Mouse (Mus musculus) mammary gland, adult 2 months (tissue): ENCODE results near the gene Taar5. TPM values are rescaled to one million over a fixed set of nuclear protein-coding genes. Genes with fewer than 3 reads are reported as not detected.

Experiments used
- polyA plus RNA-seq: library from polyadenylated mRNA; depleted of rRNA; stranded (reverse); fragments of >200 nt; gene quantifications from 2 replicates; pipeline ENCODE4 v1.2.3, GENCODE M21; 2012; ENCODE audit warnings: low replicate concordance; rRNA removed

The Taar5 gene
- not detected in 2 replicates for polyA plus RNA-seq

DNA sequence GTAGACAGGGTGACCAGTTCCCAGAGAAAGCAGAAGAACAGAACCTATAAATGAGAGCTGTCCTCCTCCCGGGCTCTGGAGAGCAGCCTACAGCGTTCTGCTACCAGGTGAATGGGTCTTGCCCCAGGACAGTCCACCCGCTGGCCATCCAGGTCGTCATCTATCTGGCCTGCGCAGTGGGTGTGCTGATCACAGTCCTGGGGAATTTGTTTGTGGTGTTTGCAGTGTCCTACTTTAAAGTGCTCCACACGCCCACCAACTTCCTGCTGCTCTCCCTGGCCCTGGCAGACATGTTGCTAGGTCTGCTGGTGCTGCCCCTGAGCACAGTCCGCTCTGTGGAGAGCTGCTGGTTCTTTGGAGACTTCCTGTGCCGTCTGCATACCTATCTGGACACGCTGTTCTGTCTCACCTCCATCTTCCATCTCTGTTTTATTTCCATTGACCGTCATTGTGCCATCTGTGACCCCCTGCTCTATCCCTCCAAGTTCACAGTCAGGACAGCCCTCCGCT lies at the start of gene Taar5:
TSS of gene Taar5 (plus strand) at position 51 of the 510 bp plus-strand sequence.

DNA sequence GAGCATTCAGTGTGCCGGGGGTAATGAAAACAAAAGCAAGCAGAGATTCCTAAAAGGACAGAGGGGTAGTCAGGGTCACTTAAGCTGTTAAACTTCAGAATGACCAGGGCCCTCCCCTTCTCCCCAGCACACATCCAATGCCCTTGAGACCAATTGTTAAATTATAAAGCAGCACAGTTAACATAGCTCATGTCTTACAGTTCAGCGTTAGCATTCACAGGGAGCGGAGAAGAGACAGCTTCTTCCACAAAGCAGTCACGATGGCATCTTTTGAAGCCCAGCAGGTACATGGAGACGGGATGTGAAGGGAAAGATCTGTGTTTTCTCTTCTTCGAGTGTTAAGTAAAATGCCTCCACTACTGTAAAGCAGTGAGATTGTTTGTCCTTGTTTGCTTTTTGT lies 32.2 kb upstream of the Taar5 start, which contains the start of gene Taar2:
TSS of gene Taar2 (plus strand) at position 261 of the 400 bp plus-strand sequence.

DNA sequence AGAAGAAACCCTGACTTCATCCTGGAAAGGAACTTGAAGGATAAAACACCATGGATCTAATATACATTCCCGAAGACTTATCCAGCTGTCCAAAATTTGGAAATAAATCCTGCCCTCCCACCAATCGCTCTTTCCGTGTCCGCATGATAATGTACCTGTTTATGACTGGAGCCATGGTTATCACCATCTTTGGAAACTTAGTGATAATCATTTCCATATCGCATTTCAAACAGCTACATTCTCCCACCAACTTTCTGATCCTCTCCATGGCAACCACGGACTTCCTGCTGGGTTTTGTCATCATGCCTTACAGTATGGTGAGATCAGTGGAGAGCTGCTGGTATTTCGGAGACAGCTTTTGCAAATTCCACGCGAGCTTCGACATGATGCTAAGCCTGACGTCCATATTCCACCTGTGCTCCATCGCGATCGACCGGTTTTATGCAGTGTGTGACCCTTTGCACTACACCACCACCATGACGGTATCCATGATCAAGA lies 20.9 kb upstream of the Taar5 start, which contains the start of gene Taar3:
TSS of gene Taar3 (plus strand) at position 51 of the 498 bp plus-strand sequence.

GRCm38 (mm10) chr10:23960444-23960915 lies 10.0 kb upstream of the Taar5 start, which contains the start of gene Taar4:
Gene Taar4, plus strand, starts transcription at chr10:23960494.

GRCm38 (mm10) chr10:23985546-23985945 lies 15.0 kb downstream of the Taar5 start, which contains the start of gene Taar6:
Gene Taar6, minus strand, starts transcription at chr10:23985646.

GRCm38 (mm10) chr10:23993381-23993780 lies 22.9 kb downstream of the Taar5 start, which contains the start of gene Taar7a:
Gene Taar7a, minus strand, starts transcription at chr10:23993481.

GRCm38 (mm10) chr10:23999639-24000038 lies 29.1 kb downstream of the Taar5 start, which contains the start of gene Taar7b:
Gene Taar7b, plus strand, starts transcription at chr10:23999939.

Other genes starting within 250 kb of the Taar5 start
- 1,066 and 1,138 TPM in 2 replicates for gene Rps12, start 183.4 kb upstream of the Taar5 start, polyA plus RNA-seq
- gene Slc18b1, start 173.7 kb upstream of the Taar5 start, polyA plus RNA-seq, result 15.1 and 22.6 TPM in 2 replicates
- gene Vnn3, start 119.2 kb upstream of the Taar5 start, polyA plus RNA-seq, result 5.4 and 10.9 TPM in 2 replicates
- gene Vnn1, start 76.0 kb upstream of the Taar5 start, polyA plus RNA-seq, result 1.6 and 3.9 TPM in 2 replicates
- not detected in 2 replicates for gene Taar1, start 50.4 kb upstream of the Taar5 start, polyA plus RNA-seq
- not detected in 2 replicates for gene Taar2, start 32.1 kb upstream of the Taar5 start, polyA plus RNA-seq
- not detected in 2 replicates for gene Taar3, start 21.1 kb upstream of the Taar5 start, polyA plus RNA-seq
- not detected in 2 replicates for gene Taar4, start 10.2 kb upstream of the Taar5 start, polyA plus RNA-seq
- gene Taar6, start 14.9 kb downstream of the Taar5 start, polyA plus RNA-seq, result not detected in 2 replicates
- not detected in 2 replicates for gene Taar7a, start 22.8 kb downstream of the Taar5 start, polyA plus RNA-seq
- not detected in 2 replicates for gene Taar7b, start 29.2 kb downstream of the Taar5 start, polyA plus RNA-seq
- not detected in 2 replicates for gene Taar7d, start 56.5 kb downstream of the Taar5 start, polyA plus RNA-seq
- not detected in 2 replicates for gene Taar7e, start 66.9 kb downstream of the Taar5 start, polyA plus RNA-seq
- gene Taar7f, start 78.8 kb downstream of the Taar5 start, polyA plus RNA-seq, result not detected in 2 replicates
- not detected in 2 replicates for gene Taar8a, start 105.8 kb downstream of the Taar5 start, polyA plus RNA-seq
- not detected in 2 replicates for gene Taar8b, start 121.6 kb downstream of the Taar5 start, polyA plus RNA-seq
- gene Taar8c, start 131.2 kb downstream of the Taar5 start, polyA plus RNA-seq, result not detected in 2 replicates
- gene Taar9, start 138.8 kb downstream of the Taar5 start, polyA plus RNA-seq, result not detected in 2 replicates
- gene Stx7, start 178.6 kb downstream of the Taar5 start, polyA plus RNA-seq, result 28.8 and 34.8 TPM in 2 replicates